Mouse (Mus musculus) ES-E14 (cell line): Measurements from ENCODE around the gene Zcchc24. TPM values are rescaled to one million over a fixed set of nuclear protein-coding genes. Genes with fewer than 3 reads are reported as not detected.

ENCODE experiments used
- DNase-seq: peaks from one replicate; pipeline ENCODE4 v3.0.0-alpha.2; 2013; ENCODE audit warnings: low read depth, low spot score
- H3K27ac ChIP-seq: 2 replicates; pipeline ENCODE4 v1.5.1; 2012; ENCODE audit warnings: low read depth, mild to moderate bottlenecking, low read length, moderate library complexity, mixed read lengths; ENCODE audit not compliant: poor library complexity, insufficient read depth, severe bottlenecking
- H3K36me3 ChIP-seq: 2 replicates; pipeline ENCODE4 v1.6.1; 2012; ENCODE audit warnings: mild to moderate bottlenecking, low read length, moderate library complexity, mixed read lengths; ENCODE audit not compliant: control insufficient read depth, poor library complexity, insufficient read depth, severe bottlenecking
- H3K4me1 ChIP-seq, 2 experiments: fragments of 150-350 bp in 1 of 2; sonication (generic) in 1 of 2; 2 replicates each; pipeline ENCODE4 v1.6.1; 2012; ENCODE audit warnings: low read length in 2 of 2, mild to moderate bottlenecking in 1 of 2, mixed read lengths in 1 of 2; ENCODE audit not compliant: control insufficient read depth in 2 of 2, insufficient read depth in 2 of 2, poor library complexity in 1 of 2
- H3K4me3 ChIP-seq, 2 experiments: fragments of 150-350 bp in 1 of 2; sonication (generic) in 1 of 2; 2 replicates each; pipeline ENCODE4 v1.5.1; 2012; ENCODE audit warnings: low read length in 2 of 2, low read depth in 1 of 2, mild to moderate bottlenecking in 1 of 2, mixed read lengths in 1 of 2; ENCODE audit not compliant: insufficient read depth in 1 of 2, poor library complexity in 1 of 2, severe bottlenecking in 1 of 2
- H3K9ac ChIP-seq: 2 replicates; pipeline ENCODE4 v1.6.1; 2012; ENCODE audit warnings: low read depth, mild to moderate bottlenecking, low read length, mixed read lengths; ENCODE audit not compliant: poor library complexity, insufficient read depth, severe bottlenecking
- H3K9me3 ChIP-seq: fragments of 150-350 bp; sonication (generic); 2 replicates; pipeline ENCODE4 v1.6.1; 2012; ENCODE audit warnings: low read depth, mild to moderate bottlenecking, low read length; ENCODE audit not compliant: control insufficient read depth, insufficient read depth
- CHD2 ChIP-seq: IDR thresholded peaks from 2 replicates; pipeline ENCODE4 v1.6.1; 2014; ENCODE audit warnings: mild to moderate bottlenecking, low read depth, low read length, inconsistent platforms
- HCFC1 ChIP-seq: IDR thresholded peaks from 2 replicates; pipeline ENCODE4 v1.6.1; 2012; ENCODE audit warnings: low read length, inconsistent platforms, borderline replicate concordance; ENCODE audit not compliant: insufficient read depth
- MAFK ChIP-seq: IDR thresholded peaks from 2 replicates; pipeline ENCODE4 v1.6.1; 2014; ENCODE audit warnings: mild to moderate bottlenecking, low read depth, low read length, inconsistent platforms; ENCODE audit not compliant: insufficient read depth
- ZC3H11A ChIP-seq: IDR thresholded peaks from 2 replicates; pipeline ENCODE4 v1.6.1; 2012; ENCODE audit warnings: low read depth, mild to moderate bottlenecking, inconsistent platforms, low read length, borderline replicate concordance
- ZNF384 ChIP-seq: IDR thresholded peaks from 2 replicates; pipeline ENCODE4 v1.6.1; 2012; ENCODE audit warnings: low read depth, low read length, inconsistent platforms
- in situ Hi-C, 2 experiments: fragments of 600-800 bp; cut with MboI; formaldehyde crosslinking; loops; one replicate each; pipeline ENCODE4 v1.15.1; 2025; ENCODE audit warnings: low sequenced_read_pairs in 2 of 2, inconsistent platforms in 1 of 2; ENCODE audit not compliant: unreplicated experiment in 2 of 2
- total RNA-seq: library from RNA; depleted of rRNA; stranded (reverse); fragments of 300-350 nt; gene quantifications from 2 replicates; pipeline ENCODE4 v1.2.3, GENCODE M21; 2012

The Zcchc24 gene
- total RNA-seq, 1 experiment: 4.1 TPM

DNA sequence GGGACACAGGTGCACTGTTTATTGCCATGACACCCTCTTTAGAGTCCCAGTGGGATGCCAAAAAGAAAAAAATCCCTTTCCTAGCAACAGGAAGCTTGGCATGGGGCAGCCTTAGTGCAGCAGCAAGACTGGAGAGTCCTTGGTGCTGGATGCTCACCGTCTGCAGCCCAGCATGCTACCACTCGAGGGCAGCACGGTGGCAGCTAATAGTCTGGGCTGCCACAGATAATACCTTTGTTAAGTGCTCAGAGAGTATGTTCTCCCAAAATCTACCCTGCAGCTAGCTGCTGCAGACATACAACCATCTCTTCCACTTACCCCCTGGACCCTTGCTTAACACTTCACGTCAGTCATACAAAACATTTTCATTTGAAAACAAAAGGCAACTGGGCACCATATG is 55.4 kb downstream of the Zcchc24 start:
- TF ChIP-seq HCFC1: no peak
- no peak for TF ChIP-seq ZNF384
- TF ChIP-seq ZC3H11A: no peak
- no peak for TF ChIP-seq CHD2
- no peak for TF ChIP-seq MAFK
- no peak overlapping the region for H3K4me3 ChIP-seq
- H3K9ac ChIP-seq: no peak overlapping the region
- H3K36me3 ChIP-seq: peaks cover 4% of the 10 kb centered on the region; the same call in 1 of the 2 replicates
- H3K9me3 ChIP-seq: no peaks in the 10 kb centered on the region
- peaks cover 2 to 14% of the 10 kb centered on the region in 2 experiments; a peak in 1 of 4 replicates for H3K4me1 ChIP-seq
- in situ Hi-C loops: no loop called here
- H3K27ac ChIP-seq: no peak overlapping the region
- DNase-seq: no peak

DNA sequence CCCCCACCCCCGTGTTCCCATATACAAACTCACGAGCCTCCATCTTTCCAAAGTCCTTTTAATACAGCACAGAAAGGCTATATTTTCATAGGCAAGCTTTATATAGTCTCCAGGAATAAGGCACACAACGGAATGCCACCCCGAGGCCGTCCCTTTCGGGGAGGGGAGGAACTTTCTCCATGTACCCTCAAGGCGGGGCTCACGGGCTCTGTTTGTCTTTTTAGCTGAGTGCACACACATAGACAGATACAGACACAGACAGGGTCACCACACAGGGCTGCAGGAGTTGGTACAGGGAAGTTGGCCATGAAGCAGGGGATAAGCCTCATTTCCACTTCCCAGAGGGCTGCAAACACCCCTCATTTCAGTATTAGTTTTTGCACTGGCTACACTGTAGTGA is 57.2 kb downstream of the Zcchc24 start:
- no peak overlapping the region for H3K27ac ChIP-seq
- DNase-seq: no peak
- no peaks in the 10 kb centered on the region for H3K9me3 ChIP-seq
- no peak overlapping the region for H3K4me3 ChIP-seq
- H3K4me1 ChIP-seq: peaks cover 0 to 9% of the 10 kb centered on the region in 2 experiments; a peak in 1 of 4 replicates
- H3K36me3 ChIP-seq: peaks cover 4% of the 10 kb centered on the region; the same call in 1 of the 2 replicates
- TF ChIP-seq HCFC1 (no peak), CHD2 (no peak), ZC3H11A (no peak), ZNF384 (no peak), MAFK (no peak)
- H3K9ac ChIP-seq: no peak overlapping the region
- in situ Hi-C loops: no loop called here

DNA sequence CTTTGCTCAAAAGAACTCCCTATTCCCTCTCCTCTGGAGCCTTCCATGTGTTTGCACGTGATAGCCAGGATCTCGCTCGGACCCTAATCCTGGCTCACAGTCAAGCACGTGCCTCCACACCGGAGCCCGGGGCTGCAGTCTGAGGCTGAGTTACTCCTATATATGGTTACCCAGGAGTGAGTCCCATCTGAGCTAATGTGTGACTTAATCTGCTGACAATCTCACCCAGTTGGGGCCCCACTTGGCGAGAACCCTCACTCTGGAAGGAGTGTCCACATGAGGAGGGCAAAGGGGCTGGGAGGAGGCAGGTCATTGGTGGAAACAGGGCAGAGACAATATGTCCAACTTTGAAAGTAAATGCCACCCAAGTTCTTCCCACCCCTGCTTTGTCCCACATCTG is 57.7 kb downstream of the Zcchc24 start:
- Histone ChIP-seq H3K9ac (no peak overlapping the region), H3K4me1 (peaks cover 0 to 9% of the 10 kb centered on the region in 2 experiments; a peak in 1 of 4 replicates)
- DNase-seq: no peak

DNA sequence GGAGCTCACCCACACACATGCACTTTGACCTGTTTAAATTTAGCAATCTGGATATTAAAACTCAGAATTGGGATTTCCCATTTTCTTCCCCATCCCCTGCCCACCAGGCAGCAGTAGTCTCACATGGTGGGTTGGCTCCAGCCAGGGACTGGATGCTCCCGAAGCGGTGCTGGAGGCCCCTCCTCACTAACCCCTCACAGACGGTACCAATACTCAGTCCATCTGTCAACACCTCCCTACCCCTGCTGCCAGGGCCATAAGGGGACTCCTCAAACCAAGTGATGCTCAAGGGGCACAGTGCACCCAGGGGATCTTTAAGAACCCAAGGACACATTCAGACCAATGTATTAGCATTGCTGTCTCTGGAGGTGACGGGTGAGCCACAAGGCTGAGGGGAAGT is 58.2 kb downstream of the Zcchc24 start:
- DNase-seq: no peak
- H3K9me3 ChIP-seq: no peaks in the 10 kb centered on the region
- no peak overlapping the region for H3K27ac ChIP-seq
- H3K4me1 ChIP-seq: peaks cover 0 to 9% of the 10 kb centered on the region in 2 experiments; a peak in 1 of 4 replicates
- peaks cover 4% of the 10 kb centered on the region; the same call in 1 of the 2 replicates for H3K36me3 ChIP-seq
- TF ChIP-seq HCFC1 (no peak), CHD2 (no peak), ZC3H11A (no peak), ZNF384 (no peak), MAFK (no peak)
- no peak overlapping the region for H3K9ac ChIP-seq
- H3K4me3 ChIP-seq: no peak overlapping the region
- in situ Hi-C loops: no loop called here

More for the DNA sequence above, 57.7 kb downstream of the Zcchc24 start:
- in situ Hi-C loops: no loop called here
- peaks cover 4% of the 10 kb centered on the region; the same call in 1 of the 2 replicates for H3K36me3 ChIP-seq
- no peak overlapping the region for H3K27ac ChIP-seq
- no peak overlapping the region for H3K4me3 ChIP-seq
- TF ChIP-seq HCFC1: no peak
- TF ChIP-seq MAFK: no peak
- no peak for TF ChIP-seq ZC3H11A
- TF ChIP-seq ZNF384: no peak
- TF ChIP-seq CHD2: no peak
- H3K9me3 ChIP-seq: no peaks in the 10 kb centered on the region

DNA sequence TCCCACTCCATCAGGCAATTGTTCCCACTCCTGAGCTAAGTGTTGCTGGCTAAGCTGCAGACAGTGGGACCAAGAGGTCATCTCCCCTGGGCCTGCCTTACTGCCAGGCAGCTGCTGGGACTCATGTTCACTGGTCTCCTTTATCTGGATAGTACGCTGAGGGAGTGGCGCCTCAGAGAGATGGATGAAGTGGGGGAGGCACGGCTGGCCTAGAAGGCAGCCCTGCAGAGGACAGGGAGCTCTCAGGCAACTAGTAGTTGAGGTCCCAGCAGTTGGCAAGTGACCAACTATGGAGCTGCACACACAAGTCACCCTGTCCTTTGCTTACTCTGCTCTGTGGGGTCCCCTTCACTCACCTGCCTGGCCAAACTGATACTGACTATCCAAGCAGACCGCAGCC is 58.8 kb downstream of the Zcchc24 start:
- H3K27ac ChIP-seq: no peak overlapping the region

More for the DNA sequence above, 58.8 kb downstream of the Zcchc24 start:
- Histone ChIP-seq H3K4me1 (peaks cover 0 to 9% of the 10 kb centered on the region in 2 experiments; a peak in 1 of 4 replicates), H3K9me3 (no peaks in the 10 kb centered on the region), H3K9ac (no peak overlapping the region), H3K36me3 (peaks cover 3% of the 10 kb centered on the region; the same call in 1 of the 2 replicates), H3K4me3 (no peak overlapping the region)
- TF ChIP-seq ZNF384 (no peak), ZC3H11A (no peak), MAFK (no peak), HCFC1 (no peak), CHD2 (no peak)
- no peak for DNase-seq
- in situ Hi-C loops: no loop called here
